Mouse (Mus musculus) MN1 (cell line): ENCODE measurements at regions not wholly inside any gene's neighbourhood (a gene's known extent, or its start where the extent isn't known, plus 50 kb on each side); places are given as distances from the start of the nearest gene placed in this dataset.

ENCODE experiments used
- DNase-seq: peaks from one replicate; pipeline ENCODE4 v3.0.0-alpha.2; 2016; ENCODE audit warnings: low spot score

DNA sequence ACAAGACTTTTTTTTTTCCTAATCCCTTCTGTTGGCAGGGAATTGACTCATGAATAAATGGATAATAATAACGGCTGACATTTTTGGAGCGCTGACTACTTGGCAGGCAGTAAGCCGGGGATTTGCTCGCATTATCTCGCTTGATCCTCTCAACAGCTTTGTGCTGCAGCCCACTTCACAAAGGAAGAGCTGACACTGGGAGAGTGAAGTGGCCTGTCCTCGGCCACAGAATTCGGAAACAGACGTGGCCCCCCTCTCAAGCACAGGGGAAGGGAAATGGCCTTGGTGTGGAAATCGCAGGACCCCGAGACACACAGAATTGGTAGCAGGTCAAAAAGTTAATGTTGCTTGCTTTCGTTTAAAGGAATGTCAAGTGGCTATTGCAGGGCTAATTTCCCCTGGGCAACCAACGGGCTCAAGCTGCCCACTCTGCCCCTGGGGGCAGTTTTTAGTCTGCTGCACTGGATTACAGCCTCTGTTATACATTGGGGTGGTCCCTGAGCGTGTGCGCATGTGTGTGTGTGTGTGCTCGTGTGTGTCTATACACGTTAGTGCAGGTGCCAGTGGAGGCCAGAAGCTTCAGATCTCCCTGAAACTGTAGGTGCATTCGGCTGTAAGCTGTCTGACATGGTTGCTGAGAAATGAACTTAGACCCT, 483.1 kb downstream of the Plcl1 start:
- no peak for DNase-seq

DNA sequence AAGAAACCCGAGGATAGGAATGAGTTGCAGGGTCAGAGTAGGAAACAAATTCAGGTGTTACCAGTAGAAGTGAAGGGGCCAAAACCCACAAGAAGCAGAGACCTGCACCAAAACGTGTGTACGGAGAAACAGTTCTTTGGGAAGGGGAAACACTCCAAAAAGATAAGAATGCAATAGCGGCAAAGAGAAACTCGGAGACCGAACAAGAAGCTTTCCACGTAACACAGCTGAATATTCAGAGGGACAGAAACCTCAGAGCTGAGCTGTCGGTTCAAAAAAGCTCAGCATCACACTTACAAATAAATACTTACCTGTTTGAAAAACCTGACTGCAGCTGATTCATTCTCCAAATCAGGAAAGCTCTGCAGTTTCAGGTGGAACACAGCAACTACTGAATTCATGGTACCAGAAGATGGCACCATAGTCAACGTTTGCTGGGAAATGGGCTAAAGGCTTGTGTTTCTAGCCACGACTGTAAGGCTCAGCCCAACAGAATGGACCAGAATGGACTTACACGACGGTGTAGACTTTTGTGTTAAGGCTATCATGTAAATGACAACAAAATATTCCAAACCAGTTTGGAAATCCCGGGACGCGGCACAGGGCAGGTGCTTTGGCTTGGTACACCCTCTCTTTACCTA, 484.9 kb downstream of the Plcl1 start:
- DNase-seq = no peak

GRCm38 (mm10) chr1:55891894-55892293, 486.2 kb downstream of the Plcl1 start:
- no peak for DNase-seq

GRCm38 (mm10) chr1:55897572-55897971, 491.9 kb downstream of the Plcl1 start:
- no peak for DNase-seq

- DNase-seq = no peak
Measured at GRCm38 (mm10) chr1:55898031-55898430, 492.3 kb downstream of the Plcl1 start.

DNA sequence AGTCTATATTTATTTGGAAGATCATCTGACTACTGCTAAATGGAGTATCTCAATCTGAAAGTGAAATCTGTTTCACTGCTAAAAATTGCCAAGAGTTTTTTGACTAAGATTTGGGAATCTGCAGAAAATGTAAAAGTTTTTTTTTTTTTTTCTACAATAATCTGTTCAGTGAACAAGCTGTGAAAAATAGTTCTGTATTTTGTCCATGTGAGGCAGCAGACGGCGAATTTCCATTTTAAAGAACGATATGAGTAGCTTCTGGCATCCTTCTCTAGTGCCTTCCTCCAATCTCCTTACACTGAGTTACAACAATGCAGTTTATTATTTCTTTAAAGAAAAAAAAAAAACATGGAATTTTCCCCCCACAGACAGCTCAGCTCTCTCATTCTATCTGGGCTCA, 494.3 kb downstream of the Plcl1 start:
- no peak for DNase-seq

- no peak for DNase-seq
Measured at GRCm38 (mm10) chr1:55903177-55903576, 497.5 kb downstream of the Plcl1 start.

DNA sequence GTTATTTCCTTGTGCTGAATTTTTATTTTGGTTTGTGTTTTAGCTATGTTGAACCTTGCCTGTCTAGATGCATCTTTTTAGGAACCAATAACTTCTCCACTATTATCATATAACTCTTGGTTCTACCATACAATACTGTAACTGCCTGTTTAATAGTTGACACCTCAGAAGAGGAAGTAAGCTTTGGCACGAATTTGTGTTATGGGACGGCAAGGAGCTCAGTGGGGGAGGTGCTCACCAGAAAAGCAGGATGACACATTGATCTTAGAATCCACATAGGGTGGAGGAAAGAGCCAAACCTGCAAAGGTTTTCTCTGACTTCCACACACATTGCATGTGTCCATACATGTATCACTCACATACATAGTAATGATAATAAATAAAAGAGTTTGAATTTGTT, 498.9 kb downstream of the Plcl1 start:
- DNase-seq = no peak

- no peak for DNase-seq
Measured at GRCm38 (mm10) chr1:55905232-55905631, 499.5 kb downstream of the Plcl1 start.

DNA sequence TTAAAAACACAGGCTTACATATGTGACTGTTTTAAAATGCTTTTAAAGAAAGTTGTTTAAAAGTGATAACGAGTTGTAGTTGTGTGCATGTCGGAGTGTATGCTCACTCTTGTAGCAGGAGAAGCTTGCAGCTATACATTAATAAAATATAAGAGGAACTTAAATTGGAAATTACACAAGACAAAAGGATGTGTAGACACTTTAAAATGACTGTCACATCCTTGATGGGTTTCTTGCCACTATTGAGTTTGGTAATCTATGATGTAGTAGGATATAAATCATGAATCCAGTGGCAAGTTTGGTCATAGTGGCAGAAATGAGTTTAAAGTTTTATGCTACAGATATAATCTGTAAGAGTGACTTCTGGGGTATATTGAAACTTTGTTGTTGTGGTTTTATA, 504.3 kb downstream of the Plcl1 start:
- DNase-seq = no peak

- DNase-seq = no peak
Measured at GRCm38 (mm10) chr1:55914284-55914683, 508.6 kb downstream of the Plcl1 start.

GRCm38 (mm10) chr1:55915940-55916339, 510.2 kb downstream of the Plcl1 start:
- DNase-seq = no peak

GRCm38 (mm10) chr1:55919516-55919915, 513.8 kb downstream of the Plcl1 start:
- no peak for DNase-seq

- DNase-seq = no peak
Measured at GRCm38 (mm10) chr1:55946786-55947549, 541.2 kb downstream of the Plcl1 start.

GRCm38 (mm10) chr1:55947618-55948283, 542.0 kb downstream of the Plcl1 start:
- no peak for DNase-seq

GRCm38 (mm10) chr1:55949606-55950005, 543.9 kb downstream of the Plcl1 start:
- DNase-seq = no peak

- DNase-seq = no peak
Measured at GRCm38 (mm10) chr1:55957804-55958445, 552.2 kb downstream of the Plcl1 start.

DNA sequence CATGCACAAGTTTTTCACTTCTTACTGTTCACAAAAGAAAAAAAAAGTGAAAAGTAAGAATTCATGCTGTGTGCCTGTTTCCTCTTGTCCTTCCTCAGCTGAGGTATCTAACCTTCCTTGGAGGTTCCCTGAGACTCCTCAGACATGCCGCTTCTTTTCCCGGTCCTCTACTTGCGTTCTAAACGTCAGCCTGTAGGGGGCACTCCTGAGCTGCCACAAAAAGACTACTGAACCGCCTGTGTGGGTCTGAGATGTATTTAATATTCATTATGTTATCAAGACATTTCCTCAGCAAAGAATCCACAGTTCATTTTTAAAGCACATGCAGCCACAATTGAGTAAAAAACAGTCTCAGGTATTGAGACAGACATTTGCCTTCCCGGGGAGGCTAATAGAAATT, 554.6 kb downstream of the Plcl1 start:
- no peak for DNase-seq

- no peak for DNase-seq
Measured at GRCm38 (mm10) chr1:55963867-55964266, 558.1 kb downstream of the Plcl1 start.

DNA sequence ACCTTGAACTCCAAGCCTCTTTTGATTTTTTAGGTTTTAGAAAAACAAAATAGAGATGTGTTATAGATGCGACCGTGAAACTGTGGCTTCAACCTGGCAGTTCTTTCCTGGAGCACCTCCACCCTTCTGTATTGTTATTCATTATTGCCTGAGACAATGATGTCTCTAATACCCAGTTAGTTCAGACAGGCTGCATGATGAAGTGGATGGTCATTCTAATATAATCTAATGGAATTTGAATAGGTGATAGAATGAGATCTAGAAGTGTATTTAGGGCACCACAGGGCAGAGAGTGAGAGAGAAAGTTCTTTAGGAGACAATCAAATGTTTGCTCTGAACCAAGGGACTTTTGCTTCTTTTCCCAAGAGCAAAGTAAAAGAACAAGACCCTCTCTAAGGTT, 560.6 kb downstream of the Plcl1 start:
- no peak for DNase-seq

GRCm38 (mm10) chr1:55967869-55968268, 562.1 kb downstream of the Plcl1 start:
- no peak for DNase-seq

GRCm38 (mm10) chr1:55977796-55978195, 572.1 kb downstream of the Plcl1 start:
- DNase-seq = no peak
